ENCODE assay signal across 33 mouse cellular contexts in the genomic region with DNA sequence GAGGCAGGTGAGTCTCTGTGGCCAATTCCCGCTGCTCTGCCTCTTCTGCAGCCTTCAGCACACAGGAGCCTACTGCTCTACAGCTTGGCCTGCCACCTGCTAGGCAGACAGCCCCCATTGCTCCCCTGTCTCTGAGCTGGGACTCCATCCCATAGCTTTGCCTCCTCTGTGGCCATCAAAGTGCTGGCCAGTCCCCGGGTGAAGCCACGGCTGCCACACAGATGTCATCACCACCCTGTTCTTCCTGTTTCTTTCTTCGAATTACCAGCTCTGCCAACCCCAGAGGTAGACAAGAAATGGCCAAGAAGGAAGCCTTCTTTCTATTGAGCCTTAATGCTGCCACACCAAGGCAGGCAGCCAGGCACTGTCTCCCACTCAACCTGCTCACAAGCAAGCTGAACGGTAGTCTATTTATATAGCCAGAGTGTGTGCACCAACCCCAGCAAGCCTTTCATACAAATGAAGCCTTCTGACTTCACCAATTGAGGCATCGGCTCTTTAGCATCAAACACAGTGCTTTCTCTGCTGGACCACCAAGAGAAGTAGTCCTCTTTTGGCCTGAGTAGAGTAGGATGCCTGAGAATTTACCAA. TPM values are rescaled to one million over a fixed set of nuclear protein-coding genes. Genes with fewer than 3 reads are reported as not detected.
DNase-seq lines count a peak whose midpoint lies in the region; ATAC-seq and TF ChIP-seq lines count a peak whose summit lies in the region.
"Had no signal": no experiment of that assay in that cellular context is flagged by ENCODE, and none has a peak within 500 bp of the region (broad histone marks: within the 10 kb centered on the region; RNA-seq: fewer than 3 reads in every experiment).

No protein-coding gene starts in this region.

- ATAC-seq in megakaryocyte, adult 5-6 weeks (ENCODE audit: poor library complexity, severe bottlenecking), result peak; percentile 77
- ATAC-seq in liver, postnatal 0 days, result no peak
- ATAC-seq in intestine, embryonic 15.5 days, result no peak
- ATAC-seq: forebrain, postnatal 0 days; midbrain, embryonic 15.5 days; Patski had no signal

- TF ChIP-seq EP300 in liver, postnatal 0 days (IDR thresholded peaks at IDR 0.05; ENCODE audit: low read depth), result no peak

- H3K9me3 ChIP-seq in liver, postnatal 0 days (ENCODE audit: low read length), result no peaks in the 10 kb centered on the region
- no peaks in the 10 kb centered on the region for H3K9me3 ChIP-seq in intestine, embryonic 15.5 days
- H3K9me3 ChIP-seq: embryonic facial prominence, embryonic 13.5 days; forebrain, embryonic 10.5 days; heart, embryonic 12.5 days; hindbrain, embryonic 13.5 days; kidney, embryonic 15.5 days; limb, embryonic 13.5 days; midbrain, embryonic 10.5 days; midbrain, embryonic 15.5 days had no signal

- no peak overlapping the region for H3K9ac ChIP-seq in liver, postnatal 0 days (replicated peaks)
- no peak overlapping the region for H3K9ac ChIP-seq in intestine, embryonic 15.5 days
- H3K9ac ChIP-seq: embryonic facial prominence, embryonic 13.5 days; forebrain, postnatal 0 days; heart, embryonic 12.5 days; hindbrain, embryonic 13.5 days; kidney, embryonic 15.5 days; limb, embryonic 13.5 days; midbrain, embryonic 15.5 days had no signal

- no peak overlapping the region for H3K4me2 ChIP-seq in liver, postnatal 0 days (ENCODE audit: low read depth, low read length)
- no peak overlapping the region for H3K4me2 ChIP-seq in intestine, embryonic 15.5 days (replicated peaks)
- H3K4me2 ChIP-seq: embryonic facial prominence, embryonic 13.5 days; heart, embryonic 12.5 days; hindbrain, embryonic 13.5 days; kidney, embryonic 15.5 days; limb, embryonic 13.5 days; liver, embryonic 11.5 days; midbrain, embryonic 15.5 days had no signal

- no peak overlapping the region for H3K27ac ChIP-seq in liver, postnatal 0 days (ENCODE audit: low read depth)
- H3K27ac ChIP-seq in intestine, embryonic 15.5 days, result no peak overlapping the region
- H3K27ac ChIP-seq: embryonic facial prominence, embryonic 13.5 days; forebrain, embryonic 10.5 days; hindbrain, embryonic 13.5 days; kidney, embryonic 15.5 days; limb, embryonic 13.5 days; midbrain, embryonic 10.5 days; midbrain, embryonic 15.5 days; stomach, postnatal 0 days had no signal

- no peak overlapping the region for H3K4me3 ChIP-seq in liver, postnatal 0 days (ENCODE audit: low read depth, low read length)
- H3K4me3 ChIP-seq in intestine, embryonic 15.5 days (replicated peaks), result no peak overlapping the region
- H3K4me3 ChIP-seq: embryonic facial prominence, embryonic 13.5 days; forebrain, embryonic 10.5 days; heart, embryonic 12.5 days; hindbrain, embryonic 13.5 days; kidney, embryonic 15.5 days; limb, embryonic 13.5 days; midbrain, embryonic 10.5 days; midbrain, embryonic 15.5 days had no signal

- no peak for TF ChIP-seq CTCF in liver, postnatal 0 days (IDR thresholded peaks at IDR 0.05; ENCODE audit: low read depth)

- H3K4me1 ChIP-seq in liver, postnatal 0 days (ENCODE audit: insufficient read depth), result no peaks in the 10 kb centered on the region
- H3K4me1 ChIP-seq in intestine, embryonic 15.5 days (replicated peaks), result no peaks in the 10 kb centered on the region
- H3K4me1 ChIP-seq: embryonic facial prominence, embryonic 13.5 days; heart, embryonic 12.5 days; kidney, embryonic 15.5 days; limb, embryonic 13.5 days had no signal

- H3K36me3 ChIP-seq in liver, postnatal 0 days (replicated peaks; ENCODE audit: insufficient read depth, low read length), result no peaks in the 10 kb centered on the region
- H3K36me3 ChIP-seq in intestine, embryonic 15.5 days, result no peaks in the 10 kb centered on the region
- H3K36me3 ChIP-seq: embryonic facial prominence, embryonic 13.5 days; forebrain, embryonic 10.5 days; heart, embryonic 12.5 days; hindbrain, embryonic 13.5 days; kidney, embryonic 15.5 days; limb, embryonic 13.5 days; midbrain, embryonic 10.5 days; midbrain, embryonic 15.5 days had no signal

- DNase-seq in heart, adult 11 months, result peak; percentile 78
- no peak for DNase-seq in heart, adult 9 months (ENCODE audit: low spot score in 2 of 2)
- peak; percentile 13 to 20 for DNase-seq in right cerebral cortex, adult 2 months (ENCODE audit: low spot score in 2 of 2)
- no peak for DNase-seq in right cerebral cortex, postnatal 14 days
- no peak for DNase-seq in liver, postnatal 0 days
- DNase-seq: adrenal gland, postnatal 10 days; cerebellum, adult 11 months; cerebellum, adult 9-10 months; cerebellum, postnatal 36 days; forebrain, postnatal 0 days; gastrocnemius, postnatal 14 days; heart, adult 18-20 months; heart, postnatal 4 days; kidney, adult 11 months; kidney, postnatal 25 days; lung, postnatal 4 days; spleen, adult 18-20 months; thymus, adult 18-20 months; thymus, postnatal 25 days had no signal

- 61% methylated on average over 6 of the region's 6 CpGs for WGBS in liver, postnatal 0 days (ENCODE audit: insufficient replicate concordance)
- WGBS in intestine, embryonic 15.5 days, result 82% methylated on average over 6 of the region's 6 CpGs

- H3K27me3 ChIP-seq in liver, postnatal 0 days (ENCODE audit: insufficient read depth, low read length), result no peaks in the 10 kb centered on the region
- no peaks in the 10 kb centered on the region for H3K27me3 ChIP-seq in intestine, embryonic 15.5 days (replicated peaks)
- H3K27me3 ChIP-seq: embryonic facial prominence, embryonic 13.5 days; heart, embryonic 12.5 days; hindbrain, embryonic 13.5 days; kidney, embryonic 15.5 days; limb, embryonic 13.5 days; midbrain, embryonic 15.5 days; Patski had no signal

RNA-seq across cellular contexts. Expression of gene Gcnt1, which starts 10.3 kb away (rescaled TPM):
- total RNA-seq in megakaryocyte, adult 5-6 weeks (2015), result 44.5 and 46.8 TPM in 2 replicates
- total RNA-seq in megakaryocyte, adult 5-6 weeks (2017), result 45.1 and 51.0 TPM in 2 replicates
- 5.8 and 7.1 TPM in 2 replicates for polyA plus RNA-seq in liver, postnatal 0 days (2015; fragmentation: Nextera tagmentation; extraction: Ambion mirVana)
- 4.3 and 5.1 TPM in 2 replicates for polyA plus RNA-seq in intestine, embryonic 15.5 days (2015; fragmentation: Nextera tagmentation; extraction: Ambion mirVana)
- total RNA-seq: MEL had no signal

RNA-seq across cellular contexts. Expression of gene Rfk, which starts 10.9 kb away (rescaled TPM):
- 70.7 and 70.8 TPM in 2 replicates for total RNA-seq in megakaryocyte, adult 5-6 weeks (2015)
- total RNA-seq in megakaryocyte, adult 5-6 weeks (2017), result 24.0 and 26.4 TPM in 2 replicates
- 59.9 and 61.9 TPM in 2 replicates for polyA plus RNA-seq in liver, postnatal 0 days (2015; fragmentation: Nextera tagmentation; extraction: Ambion mirVana)
- polyA plus RNA-seq in intestine, embryonic 15.5 days (2015; fragmentation: Nextera tagmentation; extraction: Ambion mirVana), result 109 and 117 TPM in 2 replicates

Comparison
In these comparisons a context has a peak if more than half of its experiments do, and no peak if none do; other contexts are left out.
1. DNase-seq: peak in heart, adult 11 months (single experiment) and right cerebral cortex, adult 2 months (2 of 2); none in heart, adult 9 months (0 of 2), right cerebral cortex, postnatal 14 days (single experiment) and liver, postnatal 0 days (single experiment).